Mouse (Mus musculus) embryonic facial prominence, embryonic 10.5 days (tissue): ENCODE results near the gene Gpr1. TPM values are rescaled to one million over a fixed set of nuclear protein-coding genes. Genes with fewer than 3 reads are reported as not detected.

Source experiments
- DNase-seq: peaks from one replicate; pipeline ENCODE4 v3.0.0-alpha.2; 2017; ENCODE audit warnings: low spot score
- H3K27ac ChIP-seq: fragments of 300-500 bp; sonication (generic); replicated peaks from 2 replicates; pipeline ENCODE4 v1.5.1; 2016; ENCODE audit warnings: mild to moderate bottlenecking
- H3K27me3 ChIP-seq: fragments of 300-500 bp; sonication (generic); replicated peaks from 2 replicates; pipeline ENCODE4 v1.6.1; 2016; ENCODE audit warnings: low read depth, mild to moderate bottlenecking; ENCODE audit not compliant: poor library complexity, severe bottlenecking
- H3K36me3 ChIP-seq: fragments of 300-500 bp; sonication (generic); replicated peaks from 2 replicates; pipeline ENCODE4 v1.6.1; 2016; ENCODE audit warnings: mild to moderate bottlenecking, moderate library complexity
- H3K4me1 ChIP-seq: fragments of 300-500 bp; sonication (generic); 2 replicates; pipeline ENCODE4 v1.6.1; 2016
- H3K4me3 ChIP-seq: fragments of 300-500 bp; sonication (generic); 2 replicates; pipeline ENCODE4 v1.5.1; 2016; ENCODE audit warnings: mild to moderate bottlenecking, moderate library complexity
- H3K9me3 ChIP-seq: fragments of 300-500 bp; sonication (generic); 2 replicates; pipeline ENCODE4 v1.6.1; 2016; ENCODE audit warnings: mild to moderate bottlenecking
- WGBS: fragments of 180-500 bp; shearing (Covaris S2); methylation state at CpG from one replicate; pipeline ENCODE4 v1.1.7; 2016; 5-methylcytosine and 5-hydroxymethylcytosine counted together
- polyA plus RNA-seq: library from polyadenylated mRNA; unstranded; fragments of >200 nt; fragmentation: Nextera tagmentation; extraction: Ambion mirVana; gene quantifications from 2 replicates; pipeline ENCODE4 v1.2.1, GENCODE M21; 2016

Gene Gpr1
- polyA plus RNA-seq: 0.10 and 0.12 TPM in 2 replicates

DNA sequence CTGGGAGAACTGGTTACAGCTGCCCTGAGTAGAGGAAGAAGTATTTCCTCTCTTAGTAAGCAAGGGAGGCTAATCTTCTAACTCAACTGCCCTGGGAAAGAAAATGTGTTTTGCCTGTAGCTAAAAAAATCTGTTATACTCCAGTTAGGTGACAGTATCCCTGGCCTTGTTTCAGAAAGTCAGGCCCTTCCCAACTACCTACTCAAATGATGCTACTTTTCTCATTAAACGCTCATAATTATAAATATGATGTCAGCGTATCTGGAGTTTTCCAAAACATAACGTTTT, at the start of gene Gpr1:
TSS of gene Gpr1 (minus strand) at position 273 of the 288 bp plus-strand sequence.
- WGBS: 24% methylated on average over 3 of the region's 3 CpGs
- peaks cover 18% of the 10 kb centered on the region for H3K4me1 ChIP-seq
- no peak for DNase-seq
- H3K36me3 ChIP-seq: no peaks in the 10 kb centered on the region
- H3K27ac ChIP-seq: no peak within 1 kb of the TSS; the same call in 1 of the 2 replicates
- peak within 1 kb of the TSS; percentile 44 for H3K4me3 ChIP-seq
- H3K27me3 ChIP-seq: peaks cover 5% of the 10 kb centered on the region; the same call in 1 of the 2 replicates
- 0 out of 2 replicates have a peak, but pooled peaks cover 3% of the 10 kb centered on the region for H3K9me3 ChIP-seq

- no peak overlapping the region for H3K4me3 ChIP-seq
- DNase-seq: peak; percentile 38
- no peak overlapping the region for H3K27ac ChIP-seq
- H3K27me3 ChIP-seq: peaks cover 98% of the 10 kb centered on the region
- H3K36me3 ChIP-seq: no peaks in the 10 kb centered on the region
- no peaks in the 10 kb centered on the region for H3K9me3 ChIP-seq
- no peaks in the 10 kb centered on the region for H3K4me1 ChIP-seq
- 41% methylated on average over 11 of the region's 11 CpGs for WGBS
Observed at GRCm38 (mm10) chr1:63263671-63264070, 49.3 kb upstream of the Gpr1 start.

DNA sequence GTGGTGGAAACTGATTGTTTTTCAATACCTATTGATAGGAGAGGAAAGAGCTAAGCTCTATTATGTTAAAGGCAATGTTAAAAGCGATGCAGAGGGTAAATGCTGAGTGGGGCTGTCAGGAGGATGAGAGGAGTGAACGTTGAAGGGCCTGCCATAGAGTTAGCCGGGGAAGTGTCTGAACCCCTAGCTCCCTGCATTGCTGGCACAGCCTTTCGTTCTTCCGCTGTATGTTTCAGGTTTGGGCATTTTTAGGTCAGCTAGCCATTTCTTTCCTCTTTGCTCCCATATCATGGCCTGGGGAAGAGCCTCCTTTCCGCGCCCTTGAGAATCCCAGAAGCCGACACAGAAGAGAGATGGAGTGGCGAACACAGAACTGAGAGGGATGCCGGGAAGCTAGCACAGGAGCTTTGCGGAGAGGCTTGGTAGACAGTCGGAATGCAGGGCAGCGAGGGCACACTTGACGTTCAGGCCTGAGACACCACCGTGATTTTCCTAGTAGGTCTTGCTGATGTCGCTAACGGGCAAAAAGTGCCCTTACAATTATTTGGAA, 46.8 kb upstream of the Gpr1 start:
- peaks cover 98% of the 10 kb centered on the region for H3K27me3 ChIP-seq
- no peak overlapping the region for H3K4me3 ChIP-seq
- H3K27ac ChIP-seq: no peak overlapping the region
- DNase-seq: peak; percentile 41
- no peaks in the 10 kb centered on the region for H3K9me3 ChIP-seq
- peaks cover 8% of the 10 kb centered on the region for H3K4me1 ChIP-seq
- no peaks in the 10 kb centered on the region for H3K36me3 ChIP-seq
- 49% methylated on average over 17 of the region's 17 CpGs for WGBS

- Histone ChIP-seq H3K4me3 (no peak overlapping the region), H3K27ac (no peak overlapping the region), H3K4me1 (peaks cover 12% of the 10 kb centered on the region), H3K36me3 (no peaks in the 10 kb centered on the region), H3K27me3 (peaks cover 98% of the 10 kb centered on the region), H3K9me3 (no peaks in the 10 kb centered on the region)
- peak; percentile 36 for DNase-seq
- 39% methylated on average over 5 of the region's 5 CpGs for WGBS
Observed at GRCm38 (mm10) chr1:63260742-63261033, 46.3 kb upstream of the Gpr1 start.

DNA sequence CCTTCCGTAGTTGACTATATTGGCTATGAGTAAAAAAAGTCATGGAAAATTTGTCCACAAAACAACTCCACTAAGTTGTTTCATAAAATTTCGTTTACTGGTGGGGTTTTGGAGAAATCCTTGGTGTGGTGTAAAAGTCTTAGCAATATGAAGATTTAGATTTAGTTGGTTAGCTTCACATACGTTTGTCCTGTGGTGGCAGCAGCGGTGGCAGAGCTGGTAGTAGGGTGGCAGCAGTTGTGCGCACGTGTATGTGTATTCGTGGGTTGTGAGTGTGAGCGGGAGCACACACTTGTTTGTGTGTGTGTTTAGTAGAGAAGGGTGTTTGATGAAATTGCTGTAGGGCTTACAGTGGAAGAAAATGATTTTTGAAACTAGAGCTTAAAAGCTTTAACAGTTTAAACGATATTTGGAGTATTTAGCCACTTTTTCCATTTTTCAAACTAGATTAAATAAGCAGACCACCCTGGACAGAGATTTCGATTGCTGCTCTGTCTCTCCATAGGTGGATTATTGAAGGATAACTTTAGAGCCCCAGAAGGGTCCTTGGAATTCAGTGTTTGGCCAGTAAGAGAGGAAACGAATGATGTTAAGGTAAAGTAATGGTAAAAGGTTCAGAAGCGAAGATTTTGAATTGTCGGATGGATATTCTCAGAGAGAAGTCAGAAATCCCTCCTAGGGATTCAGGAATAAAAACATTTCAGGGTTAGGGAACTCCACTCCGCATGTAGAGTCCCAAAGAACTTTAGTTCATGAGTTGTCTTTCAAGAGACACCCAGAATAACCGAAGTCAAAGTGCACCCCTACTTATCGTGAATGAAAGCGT, 45.8 kb upstream of the Gpr1 start:
- Histone ChIP-seq H3K27ac (no peak overlapping the region), H3K27me3 (peaks cover 98% of the 10 kb centered on the region), H3K36me3 (no peaks in the 10 kb centered on the region), H3K4me1 (peaks cover 18% of the 10 kb centered on the region), H3K4me3 (no peak overlapping the region), H3K9me3 (no peaks in the 10 kb centered on the region)
- DNase-seq: peak; percentile 25
- 49% methylated on average over 17 of the region's 17 CpGs for WGBS

DNA sequence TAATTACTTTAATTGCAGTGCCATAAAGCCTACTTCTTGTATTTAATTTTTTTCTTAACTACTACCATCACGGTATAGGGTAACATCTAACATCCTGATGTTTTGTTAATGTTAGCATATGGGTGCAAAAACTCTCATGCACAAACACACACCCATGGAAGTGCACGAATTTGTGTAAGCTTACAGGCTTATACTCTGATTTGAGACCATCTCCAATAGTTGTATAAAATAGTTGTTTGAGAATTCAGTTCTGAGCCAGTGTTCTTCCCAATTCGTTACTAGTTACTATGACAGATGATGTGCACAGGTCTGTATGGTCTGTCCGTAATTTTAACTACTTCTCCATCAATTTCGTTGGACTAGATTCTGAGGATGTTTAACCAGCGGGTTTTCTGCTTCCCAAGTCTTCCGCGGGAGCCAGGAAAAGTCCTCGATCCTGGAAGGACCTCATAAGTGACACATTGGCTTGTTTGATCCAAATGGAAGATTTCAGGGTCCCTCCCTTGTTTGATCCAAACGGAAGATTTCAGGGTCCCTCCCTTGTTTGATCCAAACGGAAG, 45.0 kb upstream of the Gpr1 start:
- Histone ChIP-seq H3K9me3 (no peaks in the 10 kb centered on the region), H3K36me3 (no peaks in the 10 kb centered on the region), H3K27me3 (peaks cover 98% of the 10 kb centered on the region), H3K27ac (no peak overlapping the region), H3K4me3 (no peak overlapping the region), H3K4me1 (peaks cover 22% of the 10 kb centered on the region)
- no peak for DNase-seq
- 45% methylated on average over 11 of the region's 11 CpGs for WGBS

- H3K4me1 ChIP-seq: peaks cover 22% of the 10 kb centered on the region
- peak; percentile 20 for DNase-seq
- H3K9me3 ChIP-seq: no peaks in the 10 kb centered on the region
- WGBS: 41% methylated on average over 2 of the region's 2 CpGs
- H3K27ac ChIP-seq: no peak overlapping the region
- H3K4me3 ChIP-seq: no peak overlapping the region
- no peaks in the 10 kb centered on the region for H3K36me3 ChIP-seq
- peaks cover 96% of the 10 kb centered on the region for H3K27me3 ChIP-seq
Observed at GRCm38 (mm10) chr1:63258501-63258900, 44.2 kb upstream of the Gpr1 start.

- peaks cover 96% of the 10 kb centered on the region for H3K27me3 ChIP-seq
- H3K4me3 ChIP-seq: no peak overlapping the region
- H3K4me1 ChIP-seq: peaks cover 34% of the 10 kb centered on the region
- DNase-seq: peak; percentile 25
- no peaks in the 10 kb centered on the region for H3K36me3 ChIP-seq
- 20% methylated on average over 5 of the region's 5 CpGs for WGBS
- no peaks in the 10 kb centered on the region for H3K9me3 ChIP-seq
- H3K27ac ChIP-seq: no peak overlapping the region; the same call in 1 of the 2 replicates
Observed at GRCm38 (mm10) chr1:63256083-63256482, 41.7 kb upstream of the Gpr1 start.

GRCm38 (mm10) chr1:63255101-63255500, 40.8 kb upstream of the Gpr1 start:
- H3K4me3 ChIP-seq: no peak overlapping the region
- H3K4me1 ChIP-seq: peaks cover 34% of the 10 kb centered on the region
- no peaks in the 10 kb centered on the region for H3K9me3 ChIP-seq
- H3K36me3 ChIP-seq: no peaks in the 10 kb centered on the region
- no peak for DNase-seq
- WGBS: 23% methylated on average over 4 of the region's 4 CpGs
- H3K27me3 ChIP-seq: peaks cover 98% of the 10 kb centered on the region
- no peak overlapping the region for H3K27ac ChIP-seq

DNA sequence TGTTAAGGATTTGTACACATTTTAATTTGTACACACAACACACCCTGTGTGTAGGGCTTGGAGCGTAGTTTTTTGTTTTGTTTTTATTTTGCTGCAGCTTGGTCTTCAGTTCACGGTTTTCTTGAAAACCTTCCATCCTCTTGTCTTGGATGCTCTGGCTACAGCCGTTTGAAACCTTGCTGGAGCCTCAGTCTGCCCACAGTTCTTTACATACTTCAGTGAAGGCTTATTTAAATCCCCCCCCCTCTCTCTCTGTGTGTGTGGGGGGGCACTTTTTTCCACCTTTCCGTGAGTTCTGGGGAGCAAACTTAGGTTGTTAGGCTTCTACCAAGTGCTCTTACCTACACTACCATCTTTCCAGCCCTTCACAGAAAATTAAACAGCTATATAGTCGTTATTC, 38.9 kb upstream of the Gpr1 start:
- Histone ChIP-seq H3K36me3 (no peaks in the 10 kb centered on the region), H3K9me3 (no peaks in the 10 kb centered on the region), H3K27me3 (peaks cover 98% of the 10 kb centered on the region), H3K4me1 (peaks cover 43% of the 10 kb centered on the region), H3K27ac (peak overlapping the region; percentile 73), H3K4me3 (peak overlapping the region; percentile 13; the same call in 1 of the 2 replicates)
- peak; percentile 20 for DNase-seq
- 29% methylated on average over 5 of the region's 5 CpGs for WGBS

GRCm38 (mm10) chr1:63252351-63253209, 38.2 kb upstream of the Gpr1 start:
- Histone ChIP-seq H3K4me3 (peak overlapping the region; percentile 13; the same call in 1 of the 2 replicates), H3K4me1 (peaks cover 50% of the 10 kb centered on the region), H3K27me3 (peaks cover 98% of the 10 kb centered on the region), H3K9me3 (no peaks in the 10 kb centered on the region), H3K36me3 (no peaks in the 10 kb centered on the region), H3K27ac (peak overlapping the region; percentile 73)
- WGBS: 29% methylated on average over 24 of the region's 24 CpGs
- peak; percentile 61 for DNase-seq

GRCm38 (mm10) chr1:63249261-63249660, 34.9 kb upstream of the Gpr1 start:
- peaks cover 36% of the 10 kb centered on the region for H3K4me1 ChIP-seq
- H3K27me3 ChIP-seq: peaks cover 83% of the 10 kb centered on the region
- WGBS: 45% methylated on average over 4 of the region's 4 CpGs
- H3K36me3 ChIP-seq: no peaks in the 10 kb centered on the region
- H3K27ac ChIP-seq: no peak overlapping the region
- no peak for DNase-seq
- H3K9me3 ChIP-seq: no peaks in the 10 kb centered on the region
- H3K4me3 ChIP-seq: no peak overlapping the region
